Mouse (Mus musculus): ENCODE results near the gene Rapgef1. TPM values are rescaled to one million over a fixed set of nuclear protein-coding genes. Genes with fewer than 3 reads are reported as not detected.
"Not testable (repeated sequence)": the region's sequence is repeated elsewhere in the genome, so short reads cannot be mapped to it uniquely, and the experiment has no call there.

The Rapgef1 gene
- polyA plus RNA-seq, 1 experiment from 2014 or later, result 17.8 TPM

- 89% methylated on average over 8 of the region's 8 CpGs for WGBS
- Histone ChIP-seq H3K36me3 (ENCODE audit: poor library complexity, severe bottlenecking) (peaks cover 28% of the 10 kb centered on the region), H3K9ac (no peak overlapping the region), H3K4me3 (no peak overlapping the region), H3K9me3 (replicated peaks) (no peaks in the 10 kb centered on the region), H3K4me2 (no peak overlapping the region), H3K4me1 (no peaks in the 10 kb centered on the region), H3K27me3 (no peaks in the 10 kb centered on the region), H3K27ac (no peak overlapping the region)
- no peak for ATAC-seq
These were observed 152.3 kb downstream of the Rapgef1 start for GRCm38 (mm10) chr2:29771611-29772461.

DNA sequence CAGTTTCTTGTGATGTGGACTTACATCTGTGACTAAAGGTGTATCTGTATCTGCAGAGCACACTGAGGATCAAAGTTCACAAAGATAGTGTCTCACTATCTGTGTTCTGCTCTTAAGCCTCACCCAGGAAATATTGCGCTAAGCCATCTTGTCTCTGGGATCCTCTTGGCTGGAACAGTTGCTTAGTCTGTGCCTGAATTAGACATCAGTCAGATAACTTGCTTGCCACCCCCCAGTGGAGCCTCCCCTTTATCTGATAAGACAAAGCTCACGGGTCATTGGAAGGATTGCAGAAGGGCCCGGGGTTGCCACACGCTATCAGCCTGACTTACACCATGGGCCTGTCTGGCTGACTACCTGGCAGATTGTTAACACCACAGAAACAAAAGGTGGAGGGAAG is 153.8 kb downstream of the Rapgef1 start:
- Histone ChIP-seq H3K27ac (no peak overlapping the region), H3K27me3 (no peaks in the 10 kb centered on the region), H3K4me3 (no peak overlapping the region), H3K4me2 (no peak overlapping the region), H3K4me1 (no peaks in the 10 kb centered on the region), H3K9ac (no peak overlapping the region), H3K9me3 (replicated peaks) (no peaks in the 10 kb centered on the region), H3K36me3 (ENCODE audit: poor library complexity, severe bottlenecking) (peaks cover 43% of the 10 kb centered on the region)
- WGBS, result 95% methylated on average over 4 of the region's 4 CpGs
- ATAC-seq, result no peak

GRCm38 (mm10) chr2:29781256-29781655 is 161.7 kb downstream of the Rapgef1 start:
- not testable (repeated sequence) for H3K27me3 ChIP-seq, H3K4me3 ChIP-seq
- 98% methylated on average over 2 of the region's 2 CpGs for WGBS

DNA sequence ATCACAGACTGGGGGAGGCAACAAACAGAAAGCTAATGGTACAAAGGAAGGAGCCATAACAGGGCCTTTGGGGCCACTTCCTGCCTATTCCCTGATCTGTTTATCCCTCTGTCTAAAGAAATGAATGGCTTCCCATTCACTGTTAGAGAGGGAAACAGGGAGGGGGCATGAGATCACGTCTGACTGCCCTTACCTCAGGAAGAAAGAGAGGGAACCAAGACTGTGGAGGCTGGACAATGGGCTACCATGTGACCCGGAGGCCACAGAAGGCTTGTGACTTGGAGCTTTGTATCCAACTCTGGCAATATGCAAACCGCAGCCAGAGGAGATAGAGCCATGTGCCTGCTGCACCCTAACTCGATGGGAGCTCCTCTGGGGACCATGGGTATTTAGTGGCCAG is 164.8 kb downstream of the Rapgef1 start:
- H3K27me3 ChIP-seq, result no peaks in the 10 kb centered on the region
- 68% methylated on average over 4 of the region's 4 CpGs for WGBS
- H3K4me2 ChIP-seq, result no peak overlapping the region
- peaks cover 20% of the 10 kb centered on the region for H3K4me1 ChIP-seq
- H3K27ac ChIP-seq, result no peak overlapping the region
- no peak for ATAC-seq
- no peaks in the 10 kb centered on the region for H3K9me3 ChIP-seq (replicated peaks)
- H3K36me3 ChIP-seq (ENCODE audit: poor library complexity, severe bottlenecking), result peaks cover 68% of the 10 kb centered on the region
- no peak overlapping the region for H3K9ac ChIP-seq
- no peak overlapping the region for H3K4me3 ChIP-seq

More at GRCm38 (mm10) chr2:29781256-29781655, 161.7 kb downstream of the Rapgef1 start:
- H3K4me2 ChIP-seq; H3K9ac ChIP-seq; H3K9me3 ChIP-seq (replicated peaks); H3K4me1 ChIP-seq; H3K27ac ChIP-seq; ATAC-seq: not testable (repeated sequence)
- H3K36me3 ChIP-seq (ENCODE audit: poor library complexity, severe bottlenecking), result peaks cover 97% of the 10 kb centered on the region

DNA sequence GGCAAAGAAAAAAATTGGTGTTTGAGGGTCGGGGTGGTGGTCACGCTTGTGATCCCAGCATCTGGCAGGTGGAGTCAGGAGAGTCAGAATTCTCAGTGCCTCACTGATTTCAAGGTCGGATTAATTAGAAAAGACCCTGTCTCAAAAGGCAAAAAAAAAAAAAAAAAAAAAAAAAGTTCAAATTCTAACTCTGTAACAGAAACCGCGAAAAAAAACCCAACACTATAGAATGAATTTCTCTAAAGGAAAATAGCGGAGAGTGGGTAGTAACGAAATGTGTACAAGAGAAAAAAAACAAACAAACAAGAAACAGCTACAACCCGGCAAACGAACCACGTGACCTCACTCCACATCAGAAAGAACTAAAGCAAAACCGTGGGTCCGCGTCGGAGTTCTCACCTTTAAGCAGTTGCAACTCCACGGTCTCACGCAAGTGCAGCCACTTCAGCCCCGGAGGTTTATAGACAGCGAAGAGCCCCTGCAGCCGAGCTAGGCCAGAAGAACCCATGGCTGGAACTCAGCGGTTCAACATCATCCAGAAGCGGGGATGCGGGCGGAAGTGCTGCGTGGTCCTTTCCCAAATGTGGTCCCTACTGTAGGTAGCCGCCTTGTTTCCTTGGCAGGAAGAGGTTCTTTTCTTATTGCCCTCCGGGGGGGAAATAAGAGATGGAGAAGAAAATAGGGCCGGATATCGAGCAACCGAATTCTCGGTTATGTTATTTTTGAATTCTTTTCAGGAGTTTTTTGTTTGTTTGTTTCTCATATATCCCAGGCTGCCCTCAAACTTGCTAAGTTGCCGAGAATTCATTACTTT is 167.8 kb downstream of the Rapgef1 start, which contains the start of gene Coq4:
Gene Coq4, plus strand, starts transcription at position 390 of the 814 bp plus-strand sequence.
- Histone ChIP-seq H3K4me1 (peaks cover 21% of the 10 kb centered on the region), H3K9me3 (replicated peaks) (no peaks in the 10 kb centered on the region), H3K27me3 (no peaks in the 10 kb centered on the region), H3K36me3 (ENCODE audit: poor library complexity, severe bottlenecking) (peaks cover 64% of the 10 kb centered on the region), H3K9ac (peak within 1 kb of the TSS; percentile 80), H3K4me3 (peak within 1 kb of the TSS; percentile 81), H3K4me2 (peak within 1 kb of the TSS; percentile 89), H3K27ac (peak within 1 kb of the TSS; percentile 59)
- 2% methylated on average over 31 of the region's 31 CpGs for whole genome bisulfite sequencing
- ATAC-seq, result peak; percentile 94

GRCm38 (mm10) chr2:29787937-29788681 is 168.6 kb downstream of the Rapgef1 start, which contains the start of gene Trub2:
TSS of gene Trub2 (minus strand) at chr2:29788502.
- Histone ChIP-seq H3K4me3 (peak within 1 kb of the TSS; percentile 81), H3K9me3 (replicated peaks) (no peaks in the 10 kb centered on the region), H3K27ac (peak within 1 kb of the TSS; percentile 59), H3K36me3 (ENCODE audit: poor library complexity, severe bottlenecking) (peaks cover 63% of the 10 kb centered on the region), H3K27me3 (no peaks in the 10 kb centered on the region), H3K9ac (peak within 1 kb of the TSS; percentile 80), H3K4me2 (peak within 1 kb of the TSS; percentile 89), H3K4me1 (peaks cover 21% of the 10 kb centered on the region)
- peak; percentile 87 for ATAC-seq
- under 1% methylated on average over 45 of the region's 45 CpGs for WGBS

Other genes with a start within 250 kb of the Rapgef1 start
- gene Gm13420, start 132.0 kb downstream of the Rapgef1 start, polyA plus RNA-seq (2015; fragmentation: Nextera tagmentation; extraction: Ambion mirVana), result not detected in 2 replicates
- 0.72 TPM in 1 of 2 replicates, not detected in the other for gene Gm13547, start 139.6 kb downstream of the Rapgef1 start, polyA plus RNA-seq (2015; fragmentation: Nextera tagmentation; extraction: Ambion mirVana)
- 30.4 and 33.5 TPM in 2 replicates for gene Coq4, start 167.8 kb downstream of the Rapgef1 start, polyA plus RNA-seq (2015; fragmentation: Nextera tagmentation; extraction: Ambion mirVana)
- gene Trub2, start 168.8 kb downstream of the Rapgef1 start, polyA plus RNA-seq (2015; fragmentation: Nextera tagmentation; extraction: Ambion mirVana), result 43.4 and 49.7 TPM in 2 replicates
- 18.6 and 20.3 TPM in 2 replicates for gene Slc27a4, start 182.9 kb downstream of the Rapgef1 start, polyA plus RNA-seq (2015; fragmentation: Nextera tagmentation; extraction: Ambion mirVana)
- 18.7 and 20.1 TPM in 2 replicates for gene Urm1, start 200.4 kb downstream of the Rapgef1 start, polyA plus RNA-seq (2015; fragmentation: Nextera tagmentation; extraction: Ambion mirVana)
- gene Cercam, start 249.4 kb downstream of the Rapgef1 start, polyA plus RNA-seq (2015; fragmentation: Nextera tagmentation; extraction: Ambion mirVana), result 5.8 and 7.7 TPM in 2 replicates